Mouse (Mus musculus) adrenal gland, postnatal 25 days (tissue): Measurements from ENCODE around the gene Clec1b. TPM values are rescaled to one million over a fixed set of nuclear protein-coding genes. Genes with fewer than 3 reads are reported as not detected.

ENCODE experiments used
- DNase-seq: peaks from one replicate; pipeline ENCODE4 v3.0.0; 2021; ENCODE audit warnings: mixed read lengths
- long read RNA-seq: library from polyadenylated mRNA; stranded (forward); transcript quantifications from one replicate; pipeline ENCODE4 v2.0.0, GENCODE M21; 2021
- total RNA-seq: library from RNA; stranded (reverse); gene quantifications from 2 replicates; pipeline ENCODE4 v1.2.3, GENCODE M21; 2021

The Clec1b gene
- 0.39 and 0.43 TPM in 2 replicates for total RNA-seq
- long read RNA-seq, partial matches to known transcripts = 0 of 4 reads
- long read RNA-seq, other reads (novel, unspliced or antisense) = 0 of 4 reads

DNA sequence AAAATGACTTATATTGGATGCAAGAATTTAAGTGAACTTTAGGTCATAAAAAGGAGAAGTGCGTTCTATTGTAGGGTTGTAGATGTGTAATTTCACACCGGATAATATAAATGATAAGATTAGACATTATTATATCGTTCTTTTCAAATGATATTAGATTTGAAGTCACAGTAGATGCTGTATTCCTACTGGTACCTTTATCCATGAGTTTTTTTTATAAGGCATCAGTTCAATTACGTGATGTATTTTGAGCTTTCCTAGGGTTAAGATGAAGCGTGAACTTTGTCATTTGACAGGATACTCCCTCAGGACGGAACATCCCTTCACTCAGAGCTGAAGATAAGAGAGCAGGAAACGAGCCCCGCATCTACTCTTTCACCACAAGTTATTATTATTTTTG is at the start of gene Clec1b:
Clec1b (plus strand) TSS at position 301 of the 400 bp plus-strand sequence.
- no peak for DNase-seq

DNA sequence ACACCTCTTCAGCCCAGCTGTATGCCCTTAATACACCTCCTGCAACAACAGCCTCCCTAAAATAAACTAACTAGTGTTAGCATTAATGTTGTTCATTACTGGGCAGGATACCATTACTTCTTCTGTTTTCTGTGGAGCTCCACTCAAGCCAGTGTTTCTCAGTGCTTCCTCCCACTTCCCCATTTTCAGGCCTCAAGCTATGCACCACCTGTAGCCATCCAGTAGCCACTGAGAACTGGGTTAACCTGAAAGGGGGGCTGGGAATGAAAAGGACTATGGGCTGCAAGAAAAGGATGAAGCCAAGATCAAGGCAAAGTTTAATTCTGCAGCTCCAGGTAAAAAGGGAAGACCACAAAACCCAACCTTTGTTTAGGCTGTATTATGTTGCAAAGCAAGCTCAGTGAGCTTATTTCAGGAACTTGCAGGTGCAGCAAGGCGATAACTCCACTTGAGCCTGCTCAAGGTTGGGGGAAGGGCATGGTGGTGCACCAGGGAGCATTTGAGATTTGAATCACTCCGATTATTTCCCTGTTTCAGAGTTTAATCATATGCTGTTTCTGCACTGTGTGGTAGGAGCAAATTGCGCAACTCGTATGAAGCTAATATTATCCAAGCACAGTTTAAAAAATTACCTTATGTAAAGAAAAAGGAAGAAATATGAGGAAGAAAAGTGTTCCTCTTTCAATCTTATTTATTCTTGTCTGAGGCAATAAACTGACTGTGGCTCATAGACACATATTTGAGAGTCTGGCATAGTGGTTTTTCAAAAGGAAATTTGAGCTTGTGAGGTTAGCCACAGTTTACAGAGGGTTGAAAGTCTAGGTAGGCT is 47.4 kb upstream of the Clec1b start:
- no peak for DNase-seq

DNA sequence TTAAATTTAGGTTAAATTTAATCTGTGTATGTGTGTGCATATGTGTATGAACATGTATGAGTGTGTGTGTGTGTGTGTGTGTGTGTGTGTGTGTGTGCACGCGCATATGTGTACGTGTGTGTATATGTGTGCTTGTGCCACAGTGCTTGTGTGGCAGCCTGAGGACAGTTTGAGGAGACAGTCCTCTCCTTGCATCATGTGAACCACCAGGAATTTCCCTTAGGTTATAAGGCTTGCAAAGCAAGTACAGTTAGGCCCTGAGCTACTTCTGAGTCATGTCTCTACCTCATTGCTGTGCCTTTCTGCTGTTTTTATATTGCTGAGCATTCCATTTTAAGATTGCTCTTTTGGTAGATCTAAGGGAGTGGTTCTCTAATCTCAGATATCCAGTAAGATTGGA is 46.0 kb upstream of the Clec1b start:
- no peak for DNase-seq

DNA sequence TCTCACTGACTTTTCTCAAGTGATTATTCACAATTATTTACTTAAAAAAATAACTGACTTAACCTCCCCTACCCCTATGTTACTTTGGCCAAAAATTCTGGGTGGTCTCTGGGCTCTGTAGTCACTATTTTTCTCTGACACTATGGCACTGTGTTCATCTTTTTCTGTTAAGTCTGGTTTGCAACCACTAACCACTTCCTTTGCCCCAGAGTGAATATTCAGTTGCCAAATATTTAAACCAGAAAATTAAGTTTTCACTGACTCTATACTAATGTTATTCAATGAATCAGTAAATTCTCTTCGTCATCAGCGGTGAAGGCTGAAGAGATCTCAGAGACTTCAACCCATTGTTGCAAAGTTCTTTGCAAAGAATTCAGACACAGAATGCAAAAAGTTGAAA is 41.3 kb upstream of the Clec1b start:
- DNase-seq = no peak

DNA sequence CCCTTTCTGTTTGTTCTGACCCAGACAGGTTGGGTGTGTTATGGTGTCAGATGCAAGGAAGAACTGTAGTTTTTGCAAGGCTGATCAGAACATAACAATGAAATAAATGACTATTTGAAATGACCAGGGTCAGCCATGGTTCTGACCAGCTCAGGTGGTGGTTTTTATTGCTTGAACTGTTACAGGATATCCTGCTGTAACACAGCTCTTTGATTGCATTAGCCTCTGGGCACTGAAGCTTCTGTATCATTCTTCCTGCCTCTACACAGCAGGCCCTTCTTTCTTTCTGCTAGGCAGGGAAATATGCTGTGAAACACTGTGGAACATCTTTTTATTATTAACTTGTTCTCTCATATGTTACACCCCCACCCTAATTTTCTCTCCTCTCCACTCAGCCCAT is 40.7 kb upstream of the Clec1b start:
- DNase-seq = no peak

DNA sequence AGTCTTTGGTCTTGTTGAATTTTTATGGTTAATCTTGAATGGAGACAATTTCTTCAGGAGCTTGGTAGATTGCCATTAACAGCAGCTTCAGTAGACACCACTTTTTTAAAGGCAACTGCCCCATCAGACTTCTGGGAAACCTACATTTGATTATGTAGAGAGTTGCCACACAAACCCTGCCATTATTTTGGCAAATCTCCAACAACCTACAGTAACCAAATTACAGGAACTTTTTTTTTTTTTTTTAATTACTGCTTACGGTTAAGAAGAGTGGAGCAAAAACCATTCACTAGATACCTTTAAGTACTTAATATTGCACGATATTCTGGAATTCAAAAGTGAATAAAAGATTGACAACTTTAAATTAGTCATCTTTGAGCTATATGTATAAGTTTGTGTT is 37.6 kb upstream of the Clec1b start:
- DNase-seq = no peak

DNA sequence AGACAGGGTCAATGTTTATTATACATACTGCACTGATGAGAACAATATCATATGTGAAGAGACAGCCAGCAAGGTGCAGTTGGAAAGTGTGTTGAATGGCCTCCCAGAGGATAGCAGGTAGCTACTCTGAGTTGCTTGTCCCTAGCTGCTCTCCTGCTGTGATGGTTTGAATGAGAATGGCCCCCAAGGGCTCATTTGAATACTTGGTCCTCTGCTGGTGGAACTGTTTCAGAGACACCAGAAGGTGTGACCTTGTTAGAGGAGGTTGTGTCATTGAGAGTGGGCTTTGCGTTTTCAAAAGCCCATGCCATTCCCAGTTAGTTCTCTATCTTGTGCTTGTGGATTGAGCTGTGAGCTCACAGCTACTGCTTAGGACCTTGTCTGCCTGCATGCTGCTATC is 33.2 kb upstream of the Clec1b start:
- DNase-seq = no peak

DNA sequence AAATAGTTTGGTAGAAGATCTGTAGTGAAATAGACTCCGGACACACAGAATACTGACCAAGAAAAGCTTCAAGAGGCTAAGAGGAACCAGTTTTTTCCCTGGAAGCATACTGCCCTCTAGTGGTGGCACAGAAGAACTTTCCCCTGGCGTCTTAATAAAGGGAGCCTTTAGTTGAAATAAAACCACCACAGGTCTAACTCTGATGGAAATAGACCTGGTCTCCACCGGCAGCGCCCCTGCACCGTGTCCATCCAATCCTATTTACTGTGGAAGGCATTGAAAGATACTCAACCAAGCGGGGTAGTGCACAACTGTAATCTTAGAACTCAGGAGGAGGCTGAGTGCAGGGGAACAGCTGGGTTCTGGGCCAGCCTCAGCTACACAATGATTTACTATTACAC is 31.1 kb upstream of the Clec1b start:
- DNase-seq = no peak

DNA sequence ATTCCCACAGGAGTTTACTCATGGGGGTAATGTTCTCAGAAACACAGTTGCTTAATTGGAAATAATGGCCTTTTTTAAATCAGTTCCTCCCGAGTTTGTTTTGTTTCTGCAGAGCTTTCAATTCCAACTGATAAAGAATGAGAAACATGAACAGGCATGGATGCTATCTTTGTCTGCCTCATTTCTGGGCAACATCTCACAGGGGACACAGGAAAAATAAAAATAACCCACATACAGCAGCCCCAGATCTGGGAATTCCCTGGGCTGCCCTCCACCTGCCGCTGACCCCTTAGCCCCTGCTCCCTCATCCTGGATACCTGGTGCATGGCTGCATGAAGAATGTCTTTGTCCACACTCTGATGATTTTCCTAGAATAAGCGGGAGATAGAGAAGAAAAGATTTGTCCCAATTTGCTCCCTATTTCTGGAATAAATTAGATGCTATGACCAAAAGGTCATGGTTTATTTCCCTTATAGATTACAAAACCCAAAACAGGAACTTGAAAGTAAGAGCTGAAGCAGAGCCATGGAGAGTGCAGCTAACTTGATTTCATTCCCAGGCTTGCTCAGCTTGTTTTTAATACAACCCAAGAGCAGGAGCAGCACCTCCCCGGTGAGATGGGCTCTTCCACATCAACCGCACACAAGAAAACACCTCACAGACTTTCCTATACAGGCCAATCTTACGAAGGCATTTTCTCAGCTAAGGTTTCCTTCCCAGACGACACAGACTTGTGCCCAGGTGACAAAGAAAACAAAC is 27.5 kb upstream of the Clec1b start:
- DNase-seq = no peak

DNA sequence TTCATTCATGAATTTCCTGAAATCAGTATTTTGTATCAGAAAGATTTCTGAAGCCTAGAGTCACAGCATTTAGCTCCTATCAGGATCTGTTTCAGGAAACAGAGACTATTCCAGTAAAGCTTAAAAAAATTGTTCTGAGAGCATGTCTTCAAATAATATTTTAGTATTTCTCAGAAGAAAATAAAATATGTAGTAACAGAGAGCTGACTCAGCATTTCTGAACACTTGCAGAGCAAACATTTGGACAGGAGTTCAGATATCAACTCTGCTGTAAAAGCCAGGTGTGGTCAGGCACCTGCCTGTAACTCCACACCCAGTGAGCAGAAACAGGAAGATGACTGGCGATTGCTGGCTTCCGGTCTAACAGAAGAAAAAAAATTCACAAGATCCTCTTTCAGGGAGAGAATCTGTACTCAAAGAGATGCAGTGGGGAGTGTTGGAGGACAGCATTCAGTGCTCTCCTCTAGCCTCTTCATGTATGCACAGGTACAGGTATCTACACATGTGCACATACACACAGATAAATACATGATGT is 22.1 kb upstream of the Clec1b start:
- no peak for DNase-seq

DNA sequence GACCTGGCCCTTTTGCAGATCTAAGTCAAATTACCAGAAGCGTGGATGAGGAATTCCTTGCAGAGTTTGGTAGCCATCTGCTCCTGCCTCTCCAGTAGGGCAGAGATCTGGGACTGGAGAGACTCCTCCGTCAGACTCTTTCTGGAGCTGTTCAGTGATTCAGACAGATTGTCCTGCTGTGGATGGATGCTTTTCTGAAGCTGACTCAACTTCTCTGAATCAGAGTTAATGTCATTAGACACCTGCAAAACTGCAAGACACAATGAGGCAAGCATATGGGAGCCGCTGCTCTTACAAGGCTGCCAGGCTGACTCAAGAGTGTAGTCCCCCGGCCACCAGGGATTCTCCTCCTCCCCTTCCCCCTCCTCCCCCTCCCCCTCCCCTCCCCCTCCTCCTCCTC is 16.6 kb upstream of the Clec1b start:
- no peak for DNase-seq

DNA sequence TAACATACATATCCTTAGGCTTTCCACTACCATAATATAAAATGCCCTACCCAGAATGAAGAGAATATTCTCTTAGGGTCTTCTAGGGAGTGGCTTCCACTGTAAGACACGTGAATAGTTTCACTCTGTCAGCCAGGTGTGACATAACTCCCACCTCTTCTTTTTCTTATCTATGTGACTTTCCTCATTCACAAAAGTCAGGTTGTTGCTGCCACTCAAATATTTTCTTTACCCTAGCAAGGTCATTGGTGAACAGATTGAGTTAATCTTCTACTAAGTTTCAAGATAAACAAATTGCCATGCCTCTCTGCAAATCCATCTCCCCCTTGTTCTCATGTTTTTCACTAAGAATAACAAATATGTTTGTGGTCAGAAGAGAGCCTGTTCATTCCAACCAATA is 15.4 kb upstream of the Clec1b start:
- no peak for DNase-seq

DNA sequence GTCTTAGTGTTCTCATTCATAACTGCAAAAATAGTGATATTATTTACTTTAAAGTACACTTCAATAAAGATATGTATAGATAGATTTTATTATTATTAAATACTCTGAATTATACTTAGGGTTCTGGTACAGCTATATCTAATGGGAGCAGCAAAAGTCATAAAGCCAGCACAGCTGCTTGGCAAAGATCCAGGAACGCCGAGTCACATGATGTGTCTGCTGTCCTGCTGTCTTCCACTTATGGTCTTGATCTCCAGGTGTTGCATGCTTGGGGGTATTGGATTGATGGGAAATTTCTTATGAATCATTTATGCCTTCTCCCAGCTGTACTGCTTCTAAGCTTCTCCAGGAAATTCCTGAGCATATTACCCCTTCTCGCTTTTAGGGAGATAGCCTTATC is 13.6 kb upstream of the Clec1b start:
- no peak for DNase-seq

DNA sequence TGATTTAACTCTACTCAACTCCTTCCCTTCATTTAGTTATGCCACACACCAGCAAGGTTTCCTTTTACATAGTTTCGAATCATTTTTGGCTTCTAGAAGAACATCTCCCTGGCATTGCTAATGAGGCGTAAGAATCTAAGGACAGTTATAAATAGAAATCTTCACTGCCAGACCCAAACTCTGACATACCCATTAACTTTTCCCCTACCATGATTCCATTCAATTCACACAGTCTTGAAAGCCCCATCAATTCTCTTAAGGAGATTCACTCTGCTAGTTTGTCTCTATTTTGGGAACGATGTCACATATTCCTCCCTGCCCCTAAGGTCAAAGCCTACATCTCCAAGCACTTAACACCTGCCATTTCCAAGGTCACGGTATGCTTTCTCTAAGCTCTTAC is 12.1 kb upstream of the Clec1b start:
- no peak for DNase-seq

DNA sequence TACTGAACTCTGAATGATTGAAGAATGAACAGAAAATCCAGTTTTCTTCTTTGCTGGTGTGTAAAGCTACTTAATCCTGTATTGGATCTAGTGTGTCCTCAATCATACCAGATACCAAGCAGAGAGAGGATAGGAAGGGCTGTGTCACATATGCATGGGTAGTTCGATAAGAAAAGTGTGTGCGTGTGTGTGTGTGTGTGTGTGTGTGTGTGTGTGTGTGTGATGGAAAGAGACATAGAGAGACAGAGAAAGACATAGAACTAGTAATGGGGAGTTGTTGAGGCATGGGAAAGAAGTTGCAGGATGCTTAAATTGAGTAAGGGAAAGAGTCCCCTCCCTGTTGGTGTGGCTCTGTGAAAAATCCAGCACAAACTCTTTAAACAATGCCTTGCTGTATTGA is 11.3 kb upstream of the Clec1b start, which contains the start of gene Clec12b:
Clec12b (minus strand) TSS at position 101 of the 400 bp plus-strand sequence.
- DNase-seq = no peak

DNA sequence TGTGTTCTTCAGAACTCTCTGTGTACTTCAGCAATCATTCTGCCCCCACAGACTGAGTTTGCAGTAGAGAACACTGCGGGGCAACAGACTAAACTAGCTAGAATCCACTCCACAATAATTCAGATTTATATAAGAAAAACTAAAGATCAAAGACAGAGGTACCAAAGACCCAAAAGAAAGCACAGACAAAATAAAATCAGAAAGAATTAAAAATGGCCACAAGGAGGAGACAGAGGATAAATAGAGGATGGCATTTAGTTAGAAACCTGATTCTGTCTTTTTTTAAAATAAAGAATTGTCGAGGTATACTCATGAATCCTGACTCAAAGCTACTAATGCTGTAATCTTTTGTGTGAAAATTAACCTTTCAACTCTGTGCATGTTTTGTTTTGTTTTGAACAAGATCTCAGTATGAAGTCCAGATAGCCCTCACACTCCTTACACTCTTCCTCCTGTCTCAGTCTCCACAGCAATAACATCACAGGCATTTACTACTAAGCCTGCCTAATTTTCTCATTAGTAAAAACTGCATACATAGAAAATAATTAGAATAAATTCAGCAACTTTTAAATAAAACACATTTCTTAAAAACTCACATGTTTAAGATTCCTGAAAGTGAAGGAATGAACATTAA is 3.9 kb upstream of the Clec1b start:
- DNase-seq = no peak

DNA sequence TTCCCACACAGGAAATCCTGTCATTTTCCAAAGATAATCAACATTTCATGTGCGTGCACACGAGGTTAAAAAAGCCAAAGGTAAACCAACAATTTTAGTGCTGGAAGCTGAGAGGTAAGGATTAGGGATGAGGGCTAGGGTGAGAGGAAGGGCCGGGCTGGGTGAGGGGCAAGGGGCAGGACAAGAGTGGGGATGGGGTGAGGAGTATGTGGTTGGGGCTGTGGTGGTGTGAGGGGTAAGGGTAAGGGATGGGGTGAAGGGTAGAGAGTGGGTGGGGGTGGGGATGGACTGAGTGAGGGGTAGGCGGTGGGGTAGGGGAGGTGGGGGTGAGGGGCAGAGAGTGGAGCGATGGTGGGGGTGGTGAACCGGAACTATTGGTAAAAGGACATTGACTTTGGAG is 3.4 kb upstream of the Clec1b start:
- DNase-seq = no peak

DNA sequence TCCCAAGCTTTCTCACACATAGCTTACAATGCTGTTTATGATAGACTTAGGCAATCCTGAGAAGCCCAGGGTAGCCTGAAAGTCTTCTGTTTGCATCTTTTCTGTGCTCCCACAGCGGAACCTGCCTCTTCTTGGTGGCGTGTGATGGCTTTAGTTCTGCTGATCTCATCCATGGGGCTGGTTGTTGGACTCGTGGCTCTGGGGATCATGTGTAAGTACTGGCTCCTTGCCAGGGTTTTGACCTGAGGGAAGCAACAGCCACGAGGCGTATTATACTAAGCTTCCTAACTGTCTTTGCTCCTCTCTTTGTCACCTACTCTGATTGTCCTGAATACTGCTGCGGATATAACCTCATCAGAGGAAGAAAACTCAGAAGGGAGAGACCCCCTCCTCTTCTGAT is 2.8 kb downstream of the Clec1b start:
- peak; percentile 7 for DNase-seq

DNA sequence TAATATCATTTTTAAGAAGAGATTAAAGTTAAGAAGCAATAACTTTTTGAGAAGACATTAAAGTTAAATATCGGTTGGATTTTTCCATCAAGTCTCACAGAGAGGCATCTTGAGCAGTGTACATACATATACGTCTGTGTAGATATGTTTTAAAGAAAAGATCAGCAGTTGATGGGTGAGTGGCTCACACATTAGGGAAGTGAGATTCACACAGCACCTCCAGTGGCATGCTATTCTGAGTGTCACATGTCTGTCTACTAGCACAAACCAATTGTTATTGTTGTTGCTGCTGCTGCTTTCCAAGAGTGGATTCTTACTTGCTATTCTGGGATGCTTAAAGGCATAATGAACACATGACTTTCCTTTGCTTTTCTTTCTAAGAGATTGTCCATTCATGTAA is 5.3 kb downstream of the Clec1b start:
- no peak for DNase-seq

DNA sequence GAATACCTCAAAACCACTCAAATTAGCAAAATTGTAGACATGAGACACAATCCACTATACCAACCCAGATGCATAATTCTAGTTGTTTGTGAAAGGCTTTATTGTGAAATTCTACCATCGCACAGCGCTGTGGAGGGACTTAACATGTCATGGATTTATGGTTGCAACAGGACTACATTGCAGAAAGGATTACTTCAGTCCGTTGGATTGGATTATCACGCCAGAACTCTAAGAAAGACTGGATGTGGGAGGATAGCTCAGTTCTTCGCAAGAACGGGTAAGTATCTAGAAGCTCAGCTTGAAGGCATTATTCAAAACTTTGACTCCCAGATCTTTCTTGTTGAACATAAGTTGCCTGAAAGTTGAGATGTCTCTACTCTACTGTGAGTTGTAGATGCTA is 6.3 kb downstream of the Clec1b start:
- no peak for DNase-seq

DNA sequence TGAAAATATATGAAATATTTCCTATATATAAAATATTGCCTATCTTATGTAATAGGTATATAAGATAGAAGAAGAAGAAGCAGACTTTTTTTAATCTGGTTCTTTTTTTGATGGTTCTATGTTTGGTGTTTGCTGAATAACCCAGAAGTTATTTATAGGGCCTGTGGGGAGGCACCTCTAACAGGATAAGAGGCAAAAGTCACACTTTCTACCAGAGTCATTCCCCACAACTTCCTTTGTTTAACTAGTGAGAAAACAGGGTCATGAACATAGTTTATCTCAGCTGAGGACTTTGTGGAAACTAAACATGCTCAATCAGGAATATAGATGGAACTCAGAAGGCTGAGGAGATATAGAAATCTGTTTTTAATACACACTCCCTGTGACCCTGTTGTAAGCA is 8.9 kb downstream of the Clec1b start:
- no peak for DNase-seq

DNA sequence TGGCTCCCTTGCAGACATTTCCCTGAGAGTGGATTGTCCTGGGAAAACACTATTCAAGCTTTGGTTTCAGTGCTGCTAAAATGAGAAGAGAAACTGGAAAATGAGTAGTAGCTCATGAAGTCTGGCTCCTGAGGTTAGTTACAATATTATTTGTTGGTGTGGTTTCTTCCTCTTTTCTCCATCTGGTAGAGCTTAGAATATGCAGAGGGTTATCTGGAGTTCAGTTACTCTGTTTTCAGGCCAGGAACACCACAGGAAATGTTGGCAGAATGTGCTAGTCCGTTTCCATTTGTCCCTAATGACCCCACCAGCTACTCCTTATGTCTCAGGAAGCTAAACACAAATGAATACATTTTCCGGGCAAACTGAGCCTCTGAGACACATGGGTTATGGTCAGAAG is 10.2 kb downstream of the Clec1b start:
- DNase-seq = no peak

DNA sequence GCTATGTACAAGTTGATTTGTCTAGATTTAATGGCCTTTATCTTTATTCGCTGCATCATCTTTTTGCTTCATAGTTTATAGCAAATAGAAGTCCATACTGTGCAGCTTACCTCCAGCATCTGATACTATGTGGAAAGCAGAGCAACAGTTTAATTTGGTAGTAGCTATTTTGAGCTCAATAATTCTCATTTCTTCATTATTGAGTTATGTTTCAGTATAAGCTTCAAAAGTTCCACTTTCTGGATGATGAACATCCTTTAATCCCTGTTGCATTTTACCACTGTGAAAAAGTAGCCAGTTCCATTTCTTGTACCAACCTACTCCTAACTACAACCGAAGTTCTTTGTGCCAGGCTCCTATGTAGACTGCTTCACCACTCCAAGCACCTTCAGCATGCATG is 11.5 kb downstream of the Clec1b start, which contains the start of gene Clec9a:
Clec9a (plus strand) TSS at position 301 of the 400 bp plus-strand sequence.
- DNase-seq = no peak
